ENCODE assay signal across 8 mouse cellular contexts in genomic region chr7:132814089-132814450, GRCm38 (mm10). TPM values are rescaled to one million over a fixed set of nuclear protein-coding genes. Genes with fewer than 3 reads are reported as not detected.
A peak's percentile ranks its signal among the peaks of the same experiment; 100 is the strongest.
DNase-seq lines count a peak whose midpoint lies in the region; ATAC-seq and TF ChIP-seq lines count a peak whose summit lies in the region.

No protein-coding gene starts in this region.

- H3K4me1 ChIP-seq in kidney, postnatal 0 days (replicated peaks; ENCODE audit: insufficient read depth, low read length), result peaks cover 27% of the 10 kb centered on the region
- H3K4me1 ChIP-seq in cortical plate, adult 2 months (ENCODE audit: control insufficient read depth, insufficient read depth, low read length), result peaks cover 4% of the 10 kb centered on the region
- peaks cover 8% of the 10 kb centered on the region; the same call in 1 of the 2 replicates for H3K4me1 ChIP-seq in intestine, postnatal 0 days (replicated peaks; ENCODE audit: control insufficient read depth, insufficient read depth, low read length)

- H3K9me3 ChIP-seq in kidney, postnatal 0 days (replicated peaks; ENCODE audit: low read length), result no peaks in the 10 kb centered on the region
- H3K9me3 ChIP-seq in intestine, postnatal 0 days (ENCODE audit: control insufficient read depth), result no peaks in the 10 kb centered on the region

- H3K4me2 ChIP-seq in kidney, postnatal 0 days (ENCODE audit: low read length), result peak overlapping the region; percentile 92
- H3K4me2 ChIP-seq in intestine, postnatal 0 days (replicated peaks; ENCODE audit: low read depth), result peak overlapping the region; percentile 92

- peak overlapping the region; percentile 95 for H3K27ac ChIP-seq in kidney, postnatal 0 days
- peak overlapping the region; percentile 6 for H3K27ac ChIP-seq in cortical plate, adult 2 months (ENCODE audit: insufficient read depth, low read length)
- H3K27ac ChIP-seq in intestine, postnatal 0 days (ENCODE audit: low read depth, low read length), result peak overlapping the region; percentile 90

- TF ChIP-seq CTCF in kidney, postnatal 0 days (IDR thresholded peaks at IDR 0.05; ENCODE audit: low read depth), result no peak
- TF ChIP-seq CTCF in cortical plate, adult 2 months (IDR thresholded peaks at IDR 0.05; ENCODE audit: extremely low read depth, insufficient read depth, low read length), result no peak
- TF ChIP-seq CTCF in intestine, postnatal 0 days (IDR thresholded peaks at IDR 0.05; ENCODE audit: low read depth), result no peak

- no peaks in the 10 kb centered on the region for H3K27me3 ChIP-seq in kidney, postnatal 0 days (ENCODE audit: insufficient read depth, low read length)
- H3K27me3 ChIP-seq in intestine, postnatal 0 days (replicated peaks; ENCODE audit: control insufficient read depth, insufficient read depth, low read length), result no peaks in the 10 kb centered on the region

- ATAC-seq in kidney, postnatal 0 days (replicated peaks; ENCODE audit: low FRiP score, low read depth), result 0 out of 2 replicates have a peak, but pooled peaks have one; percentile 12
- ATAC-seq in intestine, postnatal 0 days, result no peak
- ATAC-seq in monocyte, adult 5-6 weeks (replicated peaks; ENCODE audit: insufficient number of reproducible peaks, low FRiP score, low TSS enrichment, poor library complexity, severe bottlenecking), result 0 out of 2 replicates have a peak, but pooled peaks have one; percentile 10

- H3K36me3 ChIP-seq in kidney, postnatal 0 days (ENCODE audit: insufficient read depth, low read length), result no peaks in the 10 kb centered on the region
- H3K36me3 ChIP-seq in intestine, postnatal 0 days (ENCODE audit: control insufficient read depth, insufficient read depth), result no peaks in the 10 kb centered on the region

- peak overlapping the region; percentile 68 for H3K4me3 ChIP-seq in kidney, postnatal 0 days (replicated peaks; ENCODE audit: low read depth, low read length)
- peak overlapping the region; percentile 73 for H3K4me3 ChIP-seq in cortical plate, adult 2 months (ENCODE audit: insufficient read depth, low read length)
- peak overlapping the region; percentile 72 for H3K4me3 ChIP-seq in intestine, postnatal 0 days (ENCODE audit: low read depth, low read length)

- TF ChIP-seq POLR2A in cortical plate, adult 2 months (IDR thresholded peaks at IDR 0.05; ENCODE audit: extremely low read depth, insufficient read depth, low read length), result no peak

- 1% methylated on average over 7 of the region's 7 CpGs for WGBS in kidney, postnatal 0 days
- 5% methylated on average over 7 of the region's 7 CpGs for WGBS in intestine, postnatal 0 days

- peak overlapping the region; percentile 87 for H3K9ac ChIP-seq in kidney, postnatal 0 days (ENCODE audit: low read depth, low read length)
- peak overlapping the region; percentile 86 for H3K9ac ChIP-seq in intestine, postnatal 0 days (ENCODE audit: low read depth, low read length)

- DNase-seq in kidney, postnatal 0 days (ENCODE audit: low spot score), result no peak
- DNase-seq in kidney, postnatal 25 days, result no peak
- no peak for DNase-seq in MN1 (ENCODE audit: low spot score)
- DNase-seq in urinary bladder, postnatal 25 days (ENCODE audit: low spot score), result no peak
- no peak for DNase-seq in thymus, postnatal 4 days

RNA-seq across cellular contexts. Expression of gene Fam53b, which starts 0.4 kb away (rescaled TPM):
- 17.1 and 17.5 TPM in 2 replicates for polyA plus RNA-seq in kidney, postnatal 0 days (2015; fragmentation: Nextera tagmentation; extraction: Ambion mirVana)
- polyA plus RNA-seq in cortical plate, adult 2 months (2012; rRNA removed), result 21.4 and 21.9 TPM in 2 replicates
- 13.5 and 17.3 TPM in 2 replicates for polyA plus RNA-seq in intestine, postnatal 0 days (2015; fragmentation: Nextera tagmentation; extraction: Ambion mirVana)
- total RNA-seq in monocyte, adult 5-6 weeks (2017), result 15.8 to 51.1 TPM (median 20.4 TPM) in 3 replicates

RNA-seq across cellular contexts. Expression of gene Eef1akmt2, which starts 38.4 kb away (rescaled TPM):
- polyA plus RNA-seq in kidney, postnatal 0 days (2015; fragmentation: Nextera tagmentation; extraction: Ambion mirVana), result 74.0 and 76.6 TPM in 2 replicates
- polyA plus RNA-seq in cortical plate, adult 2 months (2012; rRNA removed), result 34.7 and 36.9 TPM in 2 replicates
- 34.3 and 37.8 TPM in 2 replicates for polyA plus RNA-seq in intestine, postnatal 0 days (2015; fragmentation: Nextera tagmentation; extraction: Ambion mirVana)
- 51.1 to 55.5 TPM (median 53.4 TPM) in 3 replicates for total RNA-seq in monocyte, adult 5-6 weeks (2017)

RNA-seq across cellular contexts. Expression of gene Abraxas2, which starts 45.0 kb away (rescaled TPM):
- polyA plus RNA-seq in kidney, postnatal 0 days (2015; fragmentation: Nextera tagmentation; extraction: Ambion mirVana), result 31.1 and 35.5 TPM in 2 replicates
- polyA plus RNA-seq in cortical plate, adult 2 months (2012; rRNA removed), result 24.0 and 25.1 TPM in 2 replicates
- polyA plus RNA-seq in intestine, postnatal 0 days (2015; fragmentation: Nextera tagmentation; extraction: Ambion mirVana), result 26.0 and 27.1 TPM in 2 replicates
- 47.0 to 82.9 TPM (median 61.5 TPM) in 3 replicates for total RNA-seq in monocyte, adult 5-6 weeks (2017)

Comparison
In these comparisons a context has a peak if more than half of its experiments do, and no peak if none do; other contexts are left out.
1. H3K27ac ChIP-seq: peak in every context shown above with its lines; median percentile 95 in kidney, postnatal 0 days; 90 in intestine, postnatal 0 days; 6 in cortical plate, adult 2 months.